Mouse (Mus musculus) heart, embryonic 13.5 days (tissue): ENCODE measurements around the gene Gsn. TPM values are rescaled to one million over a fixed set of nuclear protein-coding genes. Genes with fewer than 3 reads are reported as not detected.

Experiments
- ATAC-seq: fragments of 200-750 bp; cut with Nextera tagmentation; 2 replicates; pipeline ENCODE4 v1.8.0; 2017; ENCODE audit warnings: moderate TSS enrichment; ENCODE audit not compliant: insufficient number of reproducible peaks, low FRiP score, low TSS enrichment; ENCODE audit errors: extremely low read depth
- H3K27ac ChIP-seq: fragments of 300-500 bp; sonication (generic); replicated peaks from 2 replicates; pipeline ENCODE4 v1.5.1; 2015; ENCODE audit warnings: moderate library complexity, mild to moderate bottlenecking, inconsistent platforms
- H3K27me3 ChIP-seq: fragments of 300-500 bp; sonication (generic); replicated peaks from 2 replicates; pipeline ENCODE4 v1.6.1; 2015; ENCODE audit warnings: mild to moderate bottlenecking, inconsistent platforms
- H3K36me3 ChIP-seq: fragments of 300-500 bp; sonication (generic); 2 replicates; pipeline ENCODE4 v1.6.1; 2015; ENCODE audit warnings: mild to moderate bottlenecking, inconsistent platforms
- H3K4me1 ChIP-seq: fragments of 300-500 bp; sonication (generic); 2 replicates; pipeline ENCODE4 v1.6.1; 2015; ENCODE audit warnings: inconsistent platforms
- H3K4me2 ChIP-seq: fragments of 300-500 bp; sonication (generic); 2 replicates; pipeline ENCODE4 v1.6.1; 2015; ENCODE audit warnings: inconsistent platforms, mild to moderate bottlenecking, moderate library complexity
- H3K4me3 ChIP-seq: fragments of 300-500 bp; sonication (generic); 2 replicates; pipeline ENCODE4 v1.5.1; 2015; ENCODE audit warnings: moderate library complexity, mild to moderate bottlenecking, inconsistent platforms
- H3K9ac ChIP-seq: fragments of 300-500 bp; sonication (generic); 2 replicates; pipeline ENCODE4 v1.6.1; 2015; ENCODE audit warnings: inconsistent platforms, mild to moderate bottlenecking, moderate library complexity
- H3K9me3 ChIP-seq: fragments of 300-500 bp; sonication (generic); 2 replicates; pipeline ENCODE4 v1.6.1; 2016; ENCODE audit warnings: inconsistent platforms
- WGBS: fragments of 180-500 bp; shearing (Covaris S2); methylation state at CpG from one replicate; pipeline ENCODE4 v1.1.7; 2015; ENCODE audit warnings: mixed read lengths; 5-methylcytosine and 5-hydroxymethylcytosine counted together
- polyA plus RNA-seq: library from polyadenylated mRNA; unstranded; fragments of >200 nt; fragmentation: Nextera tagmentation; extraction: Ambion mirVana; gene quantifications from 2 replicates; pipeline ENCODE4 v1.2.1, GENCODE M21; 2015

The Gsn gene
- polyA plus RNA-seq, 1 experiment from 2014 or later = 205 TPM

DNA sequence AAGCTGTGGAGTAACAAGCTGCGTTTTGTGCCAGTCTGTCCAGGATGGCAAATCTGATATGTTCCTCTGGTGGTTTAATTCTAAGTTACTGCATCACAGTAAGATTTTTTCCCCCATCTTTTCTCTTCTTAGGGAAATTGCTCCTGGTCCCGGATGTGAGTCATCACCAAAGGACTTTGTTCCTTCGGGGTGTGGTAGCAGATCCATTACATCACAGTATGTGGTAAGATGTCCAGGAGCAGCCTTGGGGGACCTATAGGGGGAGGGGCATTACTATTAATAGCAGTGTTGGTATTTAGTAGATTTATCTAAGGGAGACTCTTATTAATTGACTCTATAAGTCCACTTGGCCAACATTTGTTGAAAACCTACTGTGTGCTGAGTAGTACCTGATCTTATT, 86.4 kb downstream of the Gsn start:
- H3K9me3 ChIP-seq = no peaks in the 10 kb centered on the region
- no peak overlapping the region for H3K4me2 ChIP-seq
- no peak overlapping the region for H3K27ac ChIP-seq
- no peak overlapping the region for H3K4me3 ChIP-seq
- H3K9ac ChIP-seq = no peak overlapping the region
- H3K4me1 ChIP-seq = peaks cover under 1% of the 10 kb centered on the region
- H3K36me3 ChIP-seq = no peaks in the 10 kb centered on the region
- 0 out of 2 replicates have a peak, but pooled peaks cover 3% of the 10 kb centered on the region for H3K27me3 ChIP-seq
- WGBS = 60% methylated on average over 3 of the region's 3 CpGs
- no peak for ATAC-seq

DNA sequence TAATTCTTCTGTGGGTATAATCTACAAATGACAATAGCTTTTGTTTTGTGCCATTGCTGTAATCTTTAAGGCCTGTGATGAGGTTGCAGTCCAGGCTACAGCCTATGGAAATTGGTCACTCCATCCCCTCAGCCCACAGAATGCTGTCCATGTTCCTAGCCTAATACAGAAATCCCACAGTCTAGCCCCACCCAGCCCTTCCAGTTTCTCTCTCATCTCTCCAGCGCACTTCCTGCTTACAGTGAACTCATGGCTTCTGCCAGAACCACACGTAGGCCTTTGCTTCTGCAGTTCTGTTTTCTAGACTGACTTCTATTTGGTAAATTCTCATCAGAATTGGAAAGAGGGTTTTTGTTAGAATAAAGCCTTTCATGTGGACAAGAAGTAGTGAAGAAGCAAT, 89.8 kb downstream of the Gsn start:
- H3K9me3 ChIP-seq = no peaks in the 10 kb centered on the region
- no peak overlapping the region for H3K27ac ChIP-seq
- H3K4me2 ChIP-seq = no peak overlapping the region
- no peak for ATAC-seq
- H3K27me3 ChIP-seq = 0 out of 2 replicates have a peak, but pooled peaks cover 3% of the 10 kb centered on the region
- WGBS = 54% methylated on average over 2 of the region's 2 CpGs
- no peaks in the 10 kb centered on the region for H3K36me3 ChIP-seq
- no peak overlapping the region for H3K9ac ChIP-seq
- H3K4me3 ChIP-seq = no peak overlapping the region
- no peaks in the 10 kb centered on the region for H3K4me1 ChIP-seq

DNA sequence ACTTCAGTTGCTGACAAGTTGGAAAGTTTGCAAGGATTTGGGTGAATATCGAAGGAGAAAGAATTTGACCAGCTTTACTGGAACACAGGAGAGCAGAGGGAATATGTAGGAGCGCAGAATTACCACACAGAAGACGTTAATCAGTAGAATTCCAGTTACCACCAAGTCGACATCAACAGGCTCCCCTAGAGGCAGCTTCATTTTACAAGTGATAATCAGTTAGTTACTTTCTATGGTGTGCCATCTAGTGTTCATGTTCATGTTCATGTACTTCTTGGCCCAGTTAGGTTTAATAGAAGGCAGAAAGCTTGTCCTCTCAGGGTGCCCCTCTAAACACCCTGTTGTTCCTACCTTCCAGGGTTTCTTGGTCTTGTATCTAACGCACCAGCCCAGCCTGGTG, 93.0 kb downstream of the Gsn start:
- no peak for ATAC-seq
- Histone ChIP-seq H3K27me3 (0 out of 2 replicates have a peak, but pooled peaks cover 3% of the 10 kb centered on the region), H3K9ac (no peak overlapping the region), H3K27ac (no peak overlapping the region), H3K36me3 (no peaks in the 10 kb centered on the region), H3K4me1 (no peaks in the 10 kb centered on the region), H3K9me3 (no peaks in the 10 kb centered on the region), H3K4me3 (no peak overlapping the region), H3K4me2 (peak overlapping the region; percentile 16; the same call in 1 of the 2 replicates)
- WGBS = 37% methylated on average over 5 of the region's 5 CpGs

Other genes with a start within 250 kb of the Gsn start
- 0.19 and 0.83 TPM in 2 replicates for gene Hc, start 194.9 kb upstream of the Gsn start, polyA plus RNA-seq
- 0.35 and 0.74 TPM in 2 replicates for gene AI182371, start 154.8 kb upstream of the Gsn start, polyA plus RNA-seq
- gene Cntrl, start 146.9 kb upstream of the Gsn start, polyA plus RNA-seq = 16.2 and 16.5 TPM in 2 replicates
- gene Rab14, start 55.3 kb upstream of the Gsn start, polyA plus RNA-seq = 228 and 262 TPM in 2 replicates
- gene Stom, start 80.6 kb downstream of the Gsn start, polyA plus RNA-seq = 40.3 and 43.0 TPM in 2 replicates
- gene 4930568D16Rik, start 111.3 kb downstream of the Gsn start, polyA plus RNA-seq = not detected in 2 replicates
- gene 4930402F06Rik, start 140.8 kb downstream of the Gsn start, polyA plus RNA-seq = not detected in 2 replicates
- 30.9 and 32.5 TPM in 2 replicates for gene Ggta1, start 206.9 kb downstream of the Gsn start, polyA plus RNA-seq